In the genomic region with DNA sequence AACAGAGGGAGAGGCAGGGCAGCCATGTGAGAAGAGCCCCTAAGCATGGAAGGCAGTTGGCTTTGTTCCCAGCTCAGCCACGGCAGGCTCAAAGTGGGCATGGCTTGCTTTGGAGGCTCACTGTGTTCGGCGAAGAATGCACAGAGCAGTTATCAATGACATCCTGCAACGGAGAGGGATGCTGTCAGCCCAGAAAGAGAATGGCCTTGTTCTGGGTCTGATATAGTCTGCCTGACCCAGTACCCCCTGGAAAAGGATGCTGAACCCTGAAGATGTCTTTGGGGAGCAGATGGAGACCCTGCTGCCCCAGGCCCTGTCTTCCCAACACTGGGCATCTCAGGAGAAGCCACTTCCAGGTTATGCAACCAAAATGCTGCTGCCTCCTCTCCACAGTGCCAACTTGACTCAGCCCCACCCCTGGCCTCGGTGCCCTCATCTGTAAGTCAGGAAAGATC, we compare ENCODE assay signal across 8 mouse cellular contexts.
A peak's percentile ranks its signal among the peaks of the same experiment; 100 is the strongest.
DNase-seq lines count a peak whose midpoint lies in the region; ATAC-seq lines count a peak whose summit lies in the region.

No protein-coding gene starts in this region.

- H3K36me3 ChIP-seq in heart, embryonic 14.5 days (ENCODE audit: control insufficient read depth, insufficient read depth, low read length) = no peaks in the 10 kb centered on the region
- no peaks in the 10 kb centered on the region for H3K36me3 ChIP-seq in embryonic facial prominence, embryonic 10.5 days (replicated peaks)
- H3K36me3 ChIP-seq in hindbrain, embryonic 15.5 days = no peaks in the 10 kb centered on the region

- H3K27me3 ChIP-seq in heart, embryonic 14.5 days (ENCODE audit: control insufficient read depth, insufficient read depth, low read length) = no peaks in the 10 kb centered on the region
- H3K27me3 ChIP-seq in embryonic facial prominence, embryonic 10.5 days (replicated peaks; ENCODE audit: low read depth, poor library complexity, severe bottlenecking) = 0 out of 2 replicates have a peak, but pooled peaks cover 5% of the 10 kb centered on the region
- H3K27me3 ChIP-seq in hindbrain, embryonic 15.5 days = no peaks in the 10 kb centered on the region

- peak overlapping the region; percentile 96 to 97 for H3K27ac ChIP-seq in heart, embryonic 14.5 days (replicated peaks in 1 of 2; ENCODE audit: control insufficient read depth in 1 of 2, insufficient read depth in 1 of 2, low read depth in 2 of 2, low read length in 2 of 2)
- H3K27ac ChIP-seq in embryonic facial prominence, embryonic 10.5 days (replicated peaks) = peak overlapping the region; percentile 55; the same call in 1 of the 2 replicates
- H3K27ac ChIP-seq in hindbrain, embryonic 15.5 days (replicated peaks) = peak overlapping the region; percentile 72

- peaks cover 56% of the 10 kb centered on the region in 2 experiments for H3K4me1 ChIP-seq in heart, embryonic 14.5 days (ENCODE audit: control insufficient read depth in 2 of 2, insufficient read depth in 2 of 2, low read length in 2 of 2)
- peaks cover 33% of the 10 kb centered on the region for H3K4me1 ChIP-seq in embryonic facial prominence, embryonic 10.5 days
- H3K4me1 ChIP-seq in hindbrain, embryonic 15.5 days (replicated peaks) = peaks cover 60% of the 10 kb centered on the region

- intact Hi-C loops in heart, postnatal 25 days (cut with DNase I) = no loop called here

- DNase-seq in heart, postnatal 25 days (ENCODE audit: low spot score) = no peak
- peak; percentile 53 for DNase-seq in Muller cell, postnatal 12 days (ENCODE audit: inconsistent ontology term)
- no peak for DNase-seq in embryonic facial prominence, embryonic 10.5 days (ENCODE audit: low spot score)
- DNase-seq in adrenal gland, postnatal 25 days = no peak
- DNase-seq in thymus, postnatal 36 days = no peak
- DNase-seq in adrenal gland, postnatal 4 days (ENCODE audit: low spot score in 2 of 2) = no peak

- 0 out of 2 replicates have a peak overlapping the region, but pooled peaks have one; percentile 41 for H3K9ac ChIP-seq in heart, embryonic 14.5 days (ENCODE audit: low read length)
- H3K9ac ChIP-seq in hindbrain, embryonic 15.5 days = no peak overlapping the region

- H3K4me2 ChIP-seq in heart, embryonic 14.5 days (ENCODE audit: low read length) = peak overlapping the region; percentile 50
- H3K4me2 ChIP-seq in hindbrain, embryonic 15.5 days = no peak overlapping the region

- H3K4me3 ChIP-seq in heart, embryonic 14.5 days (ENCODE audit: control insufficient read depth in 1 of 2, insufficient read depth in 1 of 2, low read depth in 1 of 2, low read length in 2 of 2) = no peak overlapping the region
- no peak overlapping the region for H3K4me3 ChIP-seq in embryonic facial prominence, embryonic 10.5 days
- H3K4me3 ChIP-seq in hindbrain, embryonic 15.5 days = no peak overlapping the region

- WGBS in heart, embryonic 14.5 days = 13% methylated on average over 5 of the region's 5 CpGs
- 50% methylated on average over 5 of the region's 5 CpGs for WGBS in embryonic facial prominence, embryonic 10.5 days
- 29% methylated on average over 5 of the region's 5 CpGs for WGBS in hindbrain, embryonic 15.5 days

- peak; percentile 18; the same call in 1 of the 2 replicates for ATAC-seq in heart, embryonic 14.5 days (ENCODE audit: insufficient number of reproducible peaks, insufficient read depth, low FRiP score, low read depth)
- peak; percentile 46 for ATAC-seq in hindbrain, embryonic 15.5 days (ENCODE audit: low FRiP score, low read depth)

- H3K9me3 ChIP-seq in heart, embryonic 14.5 days (ENCODE audit: control insufficient read depth, low read length) = no peaks in the 10 kb centered on the region
- H3K9me3 ChIP-seq in embryonic facial prominence, embryonic 10.5 days = no peaks in the 10 kb centered on the region
- no peaks in the 10 kb centered on the region for H3K9me3 ChIP-seq in hindbrain, embryonic 15.5 days
